Mouse (Mus musculus): ENCODE data around the gene Atad1. TPM values are rescaled to one million over a fixed set of nuclear protein-coding genes. Genes with fewer than 3 reads are reported as not detected.

Gene Atad1
- polyA plus RNA-seq, 1 experiment from 2014 or later = 25.3 TPM

DNA sequence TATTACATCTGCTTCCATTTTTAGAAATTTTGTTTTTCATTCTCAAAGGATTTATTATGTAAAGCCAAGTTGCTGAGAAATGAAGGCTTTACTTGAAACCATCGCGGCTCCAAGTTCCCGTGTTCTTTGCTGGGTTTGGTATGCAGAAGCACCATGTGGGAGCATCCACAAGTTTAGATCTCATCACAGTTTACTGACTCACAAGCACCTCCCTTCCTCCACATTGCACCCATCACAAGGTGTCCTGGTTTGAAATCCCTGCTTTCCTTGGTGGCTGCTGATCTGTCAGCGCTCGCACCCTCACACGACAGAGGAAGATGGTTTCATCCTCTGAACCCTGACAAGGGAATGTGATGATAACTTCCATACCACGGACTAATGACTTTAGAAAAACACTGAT, 98.1 kb downstream of the Atad1 start:
- ATAC-seq (ENCODE audit: low read depth) (no peak), DNase-seq (no peak)
- Histone ChIP-seq H3K4me1 (replicated peaks) (peaks cover 22% of the 10 kb centered on the region), H3K9me3 (replicated peaks) (0 out of 2 replicates have a peak, but pooled peaks cover 5% of the 10 kb centered on the region), H3K27ac (no peak overlapping the region), H3K36me3 (peaks cover 7% of the 10 kb centered on the region), H3K4me3 (replicated peaks) (no peak overlapping the region), H3K4me2 (no peak overlapping the region), H3K9ac (no peak overlapping the region), H3K27me3 (no peaks in the 10 kb centered on the region)
- WGBS (ENCODE audit: insufficient replicate concordance) = 77% methylated on average over 7 of the region's 7 CpGs

DNA sequence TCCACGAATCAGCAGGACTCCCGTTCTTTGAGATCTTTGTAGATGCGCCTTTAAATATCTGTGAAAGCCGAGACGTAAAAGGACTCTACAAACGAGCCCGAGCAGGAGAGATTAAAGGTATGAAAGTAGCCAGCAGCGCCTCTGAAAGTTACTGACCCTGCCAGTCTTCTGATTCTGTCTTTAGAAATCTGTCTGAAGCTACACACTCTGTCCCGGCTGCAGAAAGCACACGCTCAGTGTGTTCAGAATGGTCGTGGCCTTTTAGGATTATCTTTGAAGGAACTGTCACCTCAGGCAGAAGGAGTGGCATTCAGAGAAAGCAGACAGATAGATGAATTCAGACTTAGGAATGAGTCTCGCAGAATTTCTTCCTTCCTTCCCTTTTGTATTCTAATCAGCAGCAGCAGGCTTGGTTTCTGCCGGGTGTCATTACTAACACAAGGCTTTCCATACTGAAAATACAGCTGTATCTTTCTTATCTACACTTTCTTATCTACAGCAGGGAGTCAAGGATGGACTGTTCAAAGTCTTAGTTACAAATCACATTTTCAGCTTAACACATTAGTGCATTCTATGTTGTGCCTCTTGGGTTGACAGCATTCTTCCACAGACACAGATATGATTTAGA, 101.2 kb downstream of the Atad1 start:
- Histone ChIP-seq H3K4me1 (replicated peaks) (peaks cover 22% of the 10 kb centered on the region), H3K4me2 (peak overlapping the region; percentile 30), H3K9me3 (replicated peaks) (0 out of 2 replicates have a peak, but pooled peaks cover 2% of the 10 kb centered on the region)

DNA sequence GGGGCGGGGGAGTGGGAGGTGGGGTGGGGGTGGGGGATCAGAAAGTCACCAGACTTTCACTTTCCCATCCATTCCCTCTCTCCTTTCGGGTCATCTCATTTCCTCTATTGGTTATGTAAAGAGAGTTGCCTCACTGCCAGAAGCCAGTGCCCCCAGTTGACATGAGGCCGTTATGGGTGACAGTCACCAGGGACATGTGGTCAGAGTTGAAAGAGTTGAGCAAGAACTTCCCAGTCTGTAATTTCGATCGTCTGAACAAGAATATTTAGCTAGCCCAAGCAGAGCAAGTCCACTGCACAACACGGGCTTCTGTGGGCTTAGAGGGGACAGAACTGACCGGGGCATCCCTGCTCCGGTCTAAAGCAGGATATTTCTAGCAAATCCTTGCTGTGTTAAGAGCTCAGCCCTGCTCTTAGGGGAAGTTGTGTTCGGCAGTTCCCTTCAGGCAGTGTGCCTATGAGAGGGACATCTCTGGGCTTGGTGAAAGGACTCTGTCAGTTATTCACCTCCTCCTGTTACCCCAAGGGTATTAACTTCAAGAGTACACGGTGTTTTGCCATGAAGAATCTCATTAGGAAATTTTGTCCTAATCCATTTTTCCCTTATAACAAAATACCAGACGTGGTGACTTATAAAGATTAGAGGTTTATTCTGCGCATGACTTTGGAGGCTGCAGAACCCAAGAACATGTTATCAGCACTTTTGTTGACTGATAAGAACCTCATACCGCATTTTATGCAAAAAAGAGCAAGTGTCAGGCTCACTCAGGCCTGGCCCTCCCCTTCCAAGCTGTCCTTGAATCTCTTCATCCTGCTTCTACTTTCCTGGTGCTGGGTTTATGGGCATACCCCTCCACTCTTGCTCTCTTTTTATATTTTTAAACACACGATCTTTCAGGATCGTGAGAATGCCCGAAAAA, 102.0 kb downstream of the Atad1 start:
- Histone ChIP-seq H3K27ac (peak overlapping the region; percentile 72), H3K9me3 (replicated peaks) (no peaks in the 10 kb centered on the region), H3K4me2 (peak overlapping the region; percentile 30), H3K27me3 (no peaks in the 10 kb centered on the region), H3K9ac (peak overlapping the region; percentile 17; the same call in 1 of the 2 replicates), H3K4me3 (replicated peaks) (no peak overlapping the region), H3K4me1 (replicated peaks) (peaks cover 22% of the 10 kb centered on the region), H3K36me3 (no peaks in the 10 kb centered on the region)
- 29% methylated on average over 16 of the region's 16 CpGs for WGBS (ENCODE audit: insufficient replicate concordance)
- DNase-seq (no peak), ATAC-seq (ENCODE audit: low read depth) (peak; percentile 78)

More for the DNA sequence above, 101.2 kb downstream of the Atad1 start:
- peak overlapping the region; percentile 70; the same call in 1 of the 2 replicates for H3K27ac ChIP-seq
- H3K36me3 ChIP-seq = peaks cover 2% of the 10 kb centered on the region
- H3K4me3 ChIP-seq (replicated peaks) = no peak overlapping the region
- ATAC-seq (ENCODE audit: low read depth) (no peak), DNase-seq (no peak)
- 32% methylated on average over 13 of the region's 13 CpGs for WGBS (ENCODE audit: insufficient replicate concordance)
- H3K27me3 ChIP-seq = no peaks in the 10 kb centered on the region
- H3K9ac ChIP-seq = 0 out of 2 replicates have a peak overlapping the region, but pooled peaks have one; percentile 17

DNA sequence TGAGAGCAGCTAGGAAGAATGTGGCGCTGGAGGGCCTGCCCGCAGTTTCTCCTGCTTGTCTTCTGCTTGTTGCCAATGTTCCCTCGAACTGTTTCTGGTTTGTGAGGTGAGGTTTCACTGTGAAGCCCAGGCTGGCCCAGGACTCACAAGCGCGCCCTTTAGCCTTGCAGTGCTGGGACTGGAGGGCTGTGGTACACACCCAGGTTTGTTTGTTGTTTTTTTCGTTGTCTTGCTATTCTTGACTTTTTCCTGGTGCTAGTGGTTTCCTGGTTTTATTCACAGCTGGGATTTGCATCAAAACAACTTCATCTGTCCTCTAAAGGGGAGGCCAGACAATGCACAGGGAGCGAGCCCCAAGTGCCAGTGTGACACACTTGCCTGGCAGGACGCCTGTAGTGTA, 104.7 kb downstream of the Atad1 start:
- no peak overlapping the region for H3K27ac ChIP-seq
- H3K4me1 ChIP-seq (replicated peaks) = peaks cover 22% of the 10 kb centered on the region
- H3K27me3 ChIP-seq = no peaks in the 10 kb centered on the region
- no peaks in the 10 kb centered on the region for H3K36me3 ChIP-seq
- ATAC-seq (ENCODE audit: low read depth) (no peak), DNase-seq (no peak)
- H3K9me3 ChIP-seq (replicated peaks) = no peaks in the 10 kb centered on the region
- H3K4me2 ChIP-seq = no peak overlapping the region
- no peak overlapping the region for H3K4me3 ChIP-seq (replicated peaks)
- H3K9ac ChIP-seq = no peak overlapping the region
- 64% methylated on average over 8 of the region's 8 CpGs for WGBS (ENCODE audit: insufficient replicate concordance)

DNA sequence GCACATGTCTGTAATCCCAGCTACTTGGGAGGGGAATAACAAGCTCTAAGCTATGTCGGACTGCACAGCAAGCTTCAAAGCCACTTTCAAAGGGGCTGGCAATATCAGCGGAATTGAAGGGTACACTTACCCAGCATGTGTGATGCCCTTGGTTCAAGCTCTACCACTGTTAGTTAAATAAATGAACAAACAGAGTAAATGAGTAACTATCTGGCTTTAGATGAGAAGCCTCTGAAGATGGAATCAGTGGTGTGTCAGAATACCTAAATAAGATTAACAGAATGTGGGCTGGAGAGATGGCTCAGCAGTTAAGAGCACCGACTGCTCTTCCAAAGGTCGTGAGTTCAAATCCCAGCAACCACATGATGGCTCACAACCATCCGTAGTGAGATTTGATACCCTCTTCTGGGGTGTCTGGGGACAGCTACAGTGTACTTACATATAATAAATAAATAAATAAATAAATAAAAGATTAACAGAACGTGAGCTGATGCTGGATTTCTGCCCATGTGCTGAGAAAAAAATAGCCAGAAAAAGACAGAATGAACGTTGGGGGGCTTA, 110.9 kb downstream of the Atad1 start:
- no peak overlapping the region for H3K4me2 ChIP-seq
- H3K9me3 ChIP-seq (replicated peaks) = no peaks in the 10 kb centered on the region
- H3K36me3 ChIP-seq = no peaks in the 10 kb centered on the region
- WGBS (ENCODE audit: insufficient replicate concordance) = 68% methylated on average over 7 of the region's 7 CpGs
- no peak overlapping the region for H3K27ac ChIP-seq
- H3K4me3 ChIP-seq (replicated peaks) = no peak overlapping the region
- H3K4me1 ChIP-seq (replicated peaks) = no peaks in the 10 kb centered on the region; the same call in 1 of the 2 replicates
- no peaks in the 10 kb centered on the region for H3K27me3 ChIP-seq
- ATAC-seq (ENCODE audit: low read depth) (no peak), DNase-seq (no peak)
- H3K9ac ChIP-seq = no peak overlapping the region

DNA sequence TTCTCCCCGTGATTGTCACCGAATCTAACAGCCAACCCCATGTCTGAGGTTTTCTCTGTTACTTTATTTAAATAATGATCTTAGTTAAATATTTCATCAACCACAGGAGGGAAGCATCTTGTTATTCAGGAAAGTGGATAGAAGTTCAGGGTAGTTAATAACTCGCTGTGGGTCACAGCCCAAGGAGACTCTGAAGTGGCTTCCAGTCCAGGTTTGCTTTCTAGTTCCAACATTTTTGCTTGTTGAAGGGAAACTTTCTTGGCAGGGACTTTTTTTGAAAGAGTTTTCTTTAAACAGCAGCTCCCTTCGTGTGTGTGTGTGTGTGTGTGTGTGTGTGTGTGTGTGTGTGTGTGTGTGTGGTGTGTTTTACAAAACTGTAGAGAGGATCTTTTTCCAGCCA, 112.0 kb downstream of the Atad1 start:
- Histone ChIP-seq H3K4me1 (replicated peaks) (no peaks in the 10 kb centered on the region; the same call in 1 of the 2 replicates), H3K4me3 (replicated peaks) (no peak overlapping the region), H3K9ac (no peak overlapping the region), H3K27me3 (no peaks in the 10 kb centered on the region), H3K9me3 (replicated peaks) (no peaks in the 10 kb centered on the region), H3K4me2 (peak overlapping the region; percentile 21; the same call in 1 of the 2 replicates), H3K27ac (0 out of 2 replicates have a peak overlapping the region, but pooled peaks have one; percentile 50), H3K36me3 (no peaks in the 10 kb centered on the region)
- 54% methylated on average over 4 of the region's 4 CpGs for WGBS (ENCODE audit: insufficient replicate concordance)
- ATAC-seq (ENCODE audit: low read depth) (no peak), DNase-seq (no peak)

DNA sequence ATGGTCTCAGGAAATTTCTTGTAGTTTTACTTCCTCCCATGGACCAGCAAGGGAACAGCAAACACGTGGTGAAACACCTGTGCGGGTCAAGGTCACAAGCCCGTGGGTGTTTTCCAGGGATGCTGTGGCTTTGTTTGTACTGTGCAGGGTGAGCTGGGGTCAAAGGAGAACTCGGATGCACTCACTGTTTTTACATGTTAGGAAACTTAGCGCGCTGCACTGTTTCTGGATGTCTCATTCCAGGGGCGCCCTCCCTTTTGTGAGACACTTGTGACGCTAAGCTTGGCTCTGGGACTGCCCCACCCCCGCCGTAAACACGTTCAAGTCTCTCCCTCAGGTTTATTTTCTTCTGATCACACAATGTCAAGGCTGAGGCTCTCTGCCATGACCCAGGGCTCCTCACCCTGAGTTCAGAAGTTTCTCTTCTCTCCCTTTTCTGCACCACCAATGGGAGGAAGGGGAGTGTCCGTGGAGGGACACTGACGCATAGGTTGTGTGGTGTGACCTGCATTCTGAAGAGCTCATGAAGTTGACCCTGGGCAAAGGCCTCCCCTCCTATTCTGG, 112.7 kb downstream of the Atad1 start:
- Histone ChIP-seq H3K36me3 (no peaks in the 10 kb centered on the region), H3K27ac (peak overlapping the region; percentile 50), H3K9ac (no peak overlapping the region), H3K4me3 (replicated peaks) (no peak overlapping the region), H3K27me3 (no peaks in the 10 kb centered on the region), H3K9me3 (replicated peaks) (no peaks in the 10 kb centered on the region), H3K4me2 (peak overlapping the region; percentile 21; the same call in 1 of the 2 replicates), H3K4me1 (replicated peaks) (no peaks in the 10 kb centered on the region; the same call in 1 of the 2 replicates)
- no peak for DNase-seq
- peak; percentile 76 for ATAC-seq (ENCODE audit: low read depth)
- 53% methylated on average over 13 of the region's 13 CpGs for WGBS (ENCODE audit: insufficient replicate concordance)

DNA sequence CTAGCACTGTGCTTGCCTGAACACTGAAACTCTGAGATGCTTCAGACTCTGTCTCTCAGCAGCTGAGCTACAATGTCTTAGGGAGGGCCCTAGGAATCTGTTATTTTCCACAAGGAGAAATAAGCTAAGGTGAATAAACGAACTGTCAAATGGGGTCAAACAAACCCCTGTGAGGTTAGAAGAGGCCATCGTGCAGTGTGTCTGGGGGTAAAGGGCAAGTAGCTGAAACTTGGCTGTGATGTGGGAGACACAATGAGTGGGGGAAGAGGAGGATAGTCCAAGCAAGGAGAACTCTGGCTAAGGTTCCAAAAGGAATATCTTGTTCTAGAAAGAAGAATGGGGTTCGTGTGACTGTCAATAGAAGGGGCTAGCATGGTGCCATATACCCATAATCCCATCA, 117.4 kb downstream of the Atad1 start:
- DNase-seq (no peak), ATAC-seq (ENCODE audit: low read depth) (no peak)
- H3K4me2 ChIP-seq = no peak overlapping the region
- no peaks in the 10 kb centered on the region; the same call in 1 of the 2 replicates for H3K4me1 ChIP-seq (replicated peaks)
- WGBS (ENCODE audit: insufficient replicate concordance) = 62% methylated on average over 3 of the region's 3 CpGs
- no peaks in the 10 kb centered on the region for H3K27me3 ChIP-seq
- no peaks in the 10 kb centered on the region for H3K9me3 ChIP-seq (replicated peaks)
- H3K36me3 ChIP-seq = no peaks in the 10 kb centered on the region
- H3K4me3 ChIP-seq (replicated peaks) = no peak overlapping the region
- no peak overlapping the region for H3K27ac ChIP-seq
- H3K9ac ChIP-seq = no peak overlapping the region

Other genes starting within 250 kb of the Atad1 start
- gene Papss2, start 144.0 kb downstream of the Atad1 start, polyA plus RNA-seq (2015; fragmentation: Nextera tagmentation; extraction: Ambion mirVana) = 2.1 and 3.2 TPM in 2 replicates
- 2.8 and 3.2 TPM in 2 replicates for gene Pten, start 17.7 kb upstream of the Atad1 start, polyA plus RNA-seq (2015; fragmentation: Nextera tagmentation; extraction: Ambion mirVana)